Mouse (Mus musculus): ENCODE data around the gene Slc25a33. TPM values are rescaled to one million over a fixed set of nuclear protein-coding genes. Genes with fewer than 3 reads are reported as not detected.

Gene Slc25a33
- polyA plus RNA-seq, 1 experiment = 0.09 TPM

DNA sequence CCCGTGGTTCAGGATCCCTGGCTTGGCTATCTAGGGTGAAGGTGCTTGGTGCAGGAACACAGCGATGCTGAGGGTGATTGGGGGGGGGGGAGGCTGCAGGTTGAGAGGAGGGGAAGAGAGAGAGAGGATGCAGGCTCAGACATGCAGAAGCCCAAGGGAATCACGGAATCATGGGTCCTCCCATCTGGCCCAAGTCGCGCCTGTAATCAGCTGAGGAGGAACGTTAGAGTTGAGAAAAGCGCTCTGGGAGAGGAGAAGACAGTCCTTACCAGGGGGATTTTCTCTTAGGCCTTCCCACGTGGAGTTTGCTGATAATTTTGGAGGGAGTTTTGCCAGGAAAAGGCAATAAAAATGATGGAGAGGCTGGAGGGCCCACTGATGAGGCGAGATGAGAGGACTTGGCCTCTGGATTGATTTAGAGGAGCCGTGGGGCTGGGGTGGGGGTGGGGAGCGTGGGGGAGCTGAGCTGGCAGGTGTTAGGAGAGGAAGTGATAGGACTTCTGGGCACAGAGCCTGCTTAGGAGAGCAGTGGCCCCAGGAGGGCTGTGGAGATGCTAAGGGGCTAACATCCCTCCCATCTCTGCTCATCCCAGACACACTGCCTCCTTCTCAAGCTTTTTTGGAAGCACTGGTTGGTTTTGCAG, 34.6 kb upstream of the Slc25a33 start:
- Histone ChIP-seq H3K4me3 (replicated peaks) (no peak overlapping the region), H3K9me3 (ENCODE audit: control insufficient read depth, low read length) (peaks cover 10% of the 10 kb centered on the region), H3K4me1 (ENCODE audit: control insufficient read depth) (no peaks in the 10 kb centered on the region; the same call in 1 of the 2 replicates), H3K36me3 (ENCODE audit: control insufficient read depth) (no peaks in the 10 kb centered on the region), H3K27me3 (ENCODE audit: control insufficient read depth) (peaks cover 20% of the 10 kb centered on the region)
- TF ChIP-seq TAL1 (IDR thresholded peaks at IDR 0.05; ENCODE audit: low read length) (no peak), GATA1 (IDR thresholded peaks at IDR 0.05; ENCODE audit: low read length) (no peak)

DNA sequence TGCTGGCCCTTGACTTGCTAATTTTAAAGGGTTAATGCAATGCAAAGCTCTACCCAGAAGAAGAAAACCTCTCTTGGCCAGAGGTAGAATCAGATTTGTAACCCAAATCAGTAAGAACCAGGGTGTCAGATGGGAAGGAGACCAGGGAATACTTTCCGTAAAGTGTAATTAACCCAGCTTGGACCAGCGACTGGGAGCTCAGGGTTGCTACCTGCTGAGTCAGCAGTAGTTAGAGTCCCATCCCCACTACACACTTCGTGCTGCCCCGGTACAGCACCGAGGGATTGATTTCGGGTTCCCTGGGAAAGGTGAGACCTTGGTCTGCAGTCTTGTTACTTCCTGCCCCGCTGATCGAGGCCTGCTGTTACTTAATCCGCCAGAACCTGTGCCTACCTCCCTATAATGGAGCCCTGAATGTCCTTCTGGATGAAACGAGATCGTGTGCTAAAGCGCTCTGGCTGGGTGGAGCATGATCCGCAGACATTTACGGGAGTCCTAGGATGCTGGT, 34.0 kb upstream of the Slc25a33 start:
- TF ChIP-seq TAL1 (IDR thresholded peaks at IDR 0.05; ENCODE audit: low read length) (no peak), GATA1 (IDR thresholded peaks at IDR 0.05; ENCODE audit: low read length) (no peak)
- Histone ChIP-seq H3K4me1 (ENCODE audit: control insufficient read depth) (no peaks in the 10 kb centered on the region; the same call in 1 of the 2 replicates), H3K4me3 (replicated peaks) (no peak overlapping the region), H3K36me3 (ENCODE audit: control insufficient read depth) (no peaks in the 10 kb centered on the region), H3K9me3 (ENCODE audit: control insufficient read depth, low read length) (peaks cover 10% of the 10 kb centered on the region), H3K27me3 (ENCODE audit: control insufficient read depth) (peaks cover 20% of the 10 kb centered on the region)

DNA sequence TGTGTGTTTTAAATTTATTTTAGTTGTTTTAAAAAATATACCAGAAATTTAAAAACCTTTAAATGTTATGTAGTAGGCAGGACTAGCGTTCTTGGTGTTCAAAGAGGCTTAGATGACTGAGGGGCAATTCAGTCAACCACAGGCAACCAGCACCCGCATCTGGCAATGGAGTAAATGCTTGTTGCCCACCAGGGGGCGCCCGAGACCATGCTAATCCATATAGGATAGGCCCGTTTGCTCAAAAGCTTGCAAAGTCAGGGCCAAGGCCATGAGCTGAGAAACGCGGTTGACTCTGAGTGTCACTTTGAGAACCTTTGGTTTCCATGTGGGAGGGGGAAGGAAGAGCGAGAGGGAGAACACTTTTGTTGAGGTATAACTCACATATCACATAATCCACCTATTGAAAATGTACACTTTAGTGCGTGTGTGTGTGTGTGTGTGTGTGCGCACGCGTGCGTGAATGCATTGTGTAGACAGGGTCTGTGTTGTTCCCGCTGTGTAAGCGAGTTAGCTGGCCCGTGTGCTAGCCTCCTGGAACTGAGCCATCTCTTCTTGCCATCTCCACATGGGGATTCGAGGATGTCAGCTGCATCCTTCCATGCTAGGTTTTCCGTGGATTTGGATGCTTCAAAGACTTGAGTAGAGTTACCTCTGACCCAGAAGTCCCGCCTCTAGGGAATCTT, 32.8 kb upstream of the Slc25a33 start:
- Histone ChIP-seq H3K36me3 (ENCODE audit: control insufficient read depth) (no peaks in the 10 kb centered on the region), H3K4me1 (ENCODE audit: control insufficient read depth) (no peaks in the 10 kb centered on the region; the same call in 1 of the 2 replicates), H3K27me3 (ENCODE audit: control insufficient read depth) (peaks cover 20% of the 10 kb centered on the region), H3K4me3 (replicated peaks) (no peak overlapping the region), H3K9me3 (ENCODE audit: control insufficient read depth, low read length) (peaks cover 10% of the 10 kb centered on the region)
- TF ChIP-seq TAL1 (IDR thresholded peaks at IDR 0.05; ENCODE audit: low read length) = no peak
- TF ChIP-seq GATA1 (IDR thresholded peaks at IDR 0.05; ENCODE audit: low read length) = no peak

DNA sequence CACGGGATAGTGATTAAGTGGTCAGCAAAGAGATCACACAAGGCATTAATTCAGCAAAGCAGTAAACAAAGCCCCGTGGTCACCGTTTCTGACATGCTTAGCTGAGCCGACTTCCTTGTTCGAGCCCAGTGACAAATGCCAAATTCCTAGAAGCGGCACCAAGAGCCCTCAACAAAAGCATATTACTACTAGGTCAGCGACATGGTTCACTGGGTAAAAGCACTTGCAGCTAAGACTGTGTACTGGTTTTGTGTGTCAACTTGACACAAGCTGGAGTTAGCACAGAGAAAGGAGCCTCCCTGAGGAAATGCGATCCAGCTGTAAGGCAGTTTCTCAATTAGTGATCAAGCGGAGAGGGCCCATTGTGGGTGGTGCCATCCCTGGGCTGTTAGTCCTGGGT, 28.2 kb upstream of the Slc25a33 start:
- TF ChIP-seq GATA1 (IDR thresholded peaks at IDR 0.05; ENCODE audit: low read length) (no peak), TAL1 (IDR thresholded peaks at IDR 0.05; ENCODE audit: low read length) (no peak)

DNA sequence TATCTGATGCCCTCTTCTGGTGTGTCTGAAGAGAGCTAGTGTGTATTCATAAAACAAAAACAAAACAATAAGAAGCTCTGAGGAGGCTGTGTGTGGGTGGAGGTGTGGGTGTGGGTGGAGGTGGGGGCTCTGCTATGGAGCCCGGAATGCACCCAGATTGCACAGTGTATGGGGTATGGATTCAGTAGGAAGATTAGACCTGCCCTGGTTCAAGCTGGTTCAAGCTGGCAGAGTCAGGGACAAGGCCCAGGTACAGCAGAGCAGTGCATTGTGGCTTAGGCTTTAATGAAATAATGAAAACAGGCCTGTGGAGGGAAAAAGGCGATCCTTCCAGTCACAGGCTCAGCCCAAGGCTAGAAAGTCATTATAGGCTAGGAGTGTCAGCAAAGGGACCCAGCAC, 26.5 kb upstream of the Slc25a33 start:
- Histone ChIP-seq H3K4me3 (replicated peaks) (no peak overlapping the region), H3K27me3 (ENCODE audit: control insufficient read depth) (no peaks in the 10 kb centered on the region), H3K36me3 (ENCODE audit: control insufficient read depth) (no peaks in the 10 kb centered on the region), H3K4me1 (ENCODE audit: control insufficient read depth) (peaks cover 23% of the 10 kb centered on the region), H3K9me3 (ENCODE audit: control insufficient read depth, low read length) (peaks cover 2% of the 10 kb centered on the region; the same call in 1 of the 2 replicates)
- TF ChIP-seq TAL1 (IDR thresholded peaks at IDR 0.05; ENCODE audit: low read length) = no peak

More for the DNA sequence above, 28.2 kb upstream of the Slc25a33 start:
- Histone ChIP-seq H3K36me3 (ENCODE audit: control insufficient read depth) (no peaks in the 10 kb centered on the region), H3K27me3 (ENCODE audit: control insufficient read depth) (no peaks in the 10 kb centered on the region), H3K4me1 (ENCODE audit: control insufficient read depth) (peaks cover 9% of the 10 kb centered on the region), H3K9me3 (ENCODE audit: control insufficient read depth, low read length) (peaks cover 3% of the 10 kb centered on the region; the same call in 1 of the 2 replicates), H3K4me3 (replicated peaks) (no peak overlapping the region)

DNA sequence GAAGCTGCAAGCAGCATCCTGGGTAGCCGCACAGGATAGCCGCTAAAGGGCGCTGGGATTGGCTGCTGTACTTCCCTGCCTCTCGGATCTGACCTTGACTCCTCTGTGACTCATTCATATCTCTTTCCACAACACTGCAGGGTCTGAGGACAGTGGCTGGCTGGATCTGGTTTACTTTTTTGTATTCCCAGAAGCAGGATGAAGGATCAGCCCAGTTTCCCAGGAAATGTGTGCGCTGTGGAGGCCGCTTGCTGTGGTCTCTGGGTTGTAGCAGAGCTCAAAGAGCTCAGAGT, 26.0 kb upstream of the Slc25a33 start:
- H3K36me3 ChIP-seq (ENCODE audit: control insufficient read depth) = no peaks in the 10 kb centered on the region
- no peaks in the 10 kb centered on the region for H3K27me3 ChIP-seq (ENCODE audit: control insufficient read depth)
- TF ChIP-seq TAL1 (IDR thresholded peaks at IDR 0.05; ENCODE audit: low read length) (no peak), GATA1 (IDR thresholded peaks at IDR 0.05; ENCODE audit: low read length) (no peak)
- no peak overlapping the region for H3K4me3 ChIP-seq (replicated peaks)
- H3K9me3 ChIP-seq (ENCODE audit: control insufficient read depth, low read length) = no peaks in the 10 kb centered on the region
- H3K4me1 ChIP-seq (ENCODE audit: control insufficient read depth) = peaks cover 23% of the 10 kb centered on the region

DNA sequence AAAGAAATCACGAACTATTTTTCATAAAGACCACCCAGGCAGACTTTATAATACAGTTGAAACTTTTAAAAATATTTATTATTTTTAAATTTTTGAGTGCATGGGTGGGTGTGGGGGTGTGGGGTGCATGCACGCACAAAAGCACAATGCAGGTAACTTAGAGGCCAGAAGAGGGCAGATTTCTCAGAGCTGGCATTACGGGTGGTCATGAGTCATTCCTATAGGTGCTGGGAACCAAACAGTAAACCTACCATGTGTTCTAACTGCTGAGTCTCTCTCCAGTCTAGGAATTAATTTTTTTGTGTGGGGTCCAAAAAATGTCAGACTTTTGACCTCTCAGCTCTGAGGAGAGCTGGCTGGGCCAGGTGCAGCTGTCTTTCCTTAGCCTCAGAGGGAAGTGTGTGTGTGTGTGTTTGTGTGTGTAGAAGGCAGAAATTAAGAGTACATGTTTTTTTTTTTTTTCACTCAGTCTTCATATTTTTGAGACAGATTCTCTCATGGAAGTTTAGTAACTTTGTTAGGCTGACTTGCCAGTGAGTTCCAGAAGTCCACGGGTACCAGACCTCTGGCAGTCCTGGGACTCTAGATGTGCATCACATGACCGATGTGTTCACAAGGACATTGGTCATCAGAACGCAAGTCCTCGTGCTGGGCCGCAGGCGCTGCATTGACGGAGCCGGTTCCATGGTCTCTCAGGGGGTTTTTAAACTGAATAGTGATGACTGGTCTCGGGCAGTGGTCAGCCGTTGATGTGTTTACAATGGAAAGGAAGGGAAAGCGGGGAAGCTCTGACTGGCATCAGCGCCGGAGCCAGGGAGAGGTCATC, 25.5 kb upstream of the Slc25a33 start:
- H3K36me3 ChIP-seq (ENCODE audit: control insufficient read depth) = no peaks in the 10 kb centered on the region
- TF ChIP-seq TAL1 (IDR thresholded peaks at IDR 0.05; ENCODE audit: low read length) = no peak
- no peaks in the 10 kb centered on the region for H3K27me3 ChIP-seq (ENCODE audit: control insufficient read depth)
- peaks cover 26% of the 10 kb centered on the region for H3K4me1 ChIP-seq (ENCODE audit: control insufficient read depth)
- H3K4me3 ChIP-seq (replicated peaks) = no peak overlapping the region
- H3K9me3 ChIP-seq (ENCODE audit: control insufficient read depth, low read length) = no peaks in the 10 kb centered on the region

DNA sequence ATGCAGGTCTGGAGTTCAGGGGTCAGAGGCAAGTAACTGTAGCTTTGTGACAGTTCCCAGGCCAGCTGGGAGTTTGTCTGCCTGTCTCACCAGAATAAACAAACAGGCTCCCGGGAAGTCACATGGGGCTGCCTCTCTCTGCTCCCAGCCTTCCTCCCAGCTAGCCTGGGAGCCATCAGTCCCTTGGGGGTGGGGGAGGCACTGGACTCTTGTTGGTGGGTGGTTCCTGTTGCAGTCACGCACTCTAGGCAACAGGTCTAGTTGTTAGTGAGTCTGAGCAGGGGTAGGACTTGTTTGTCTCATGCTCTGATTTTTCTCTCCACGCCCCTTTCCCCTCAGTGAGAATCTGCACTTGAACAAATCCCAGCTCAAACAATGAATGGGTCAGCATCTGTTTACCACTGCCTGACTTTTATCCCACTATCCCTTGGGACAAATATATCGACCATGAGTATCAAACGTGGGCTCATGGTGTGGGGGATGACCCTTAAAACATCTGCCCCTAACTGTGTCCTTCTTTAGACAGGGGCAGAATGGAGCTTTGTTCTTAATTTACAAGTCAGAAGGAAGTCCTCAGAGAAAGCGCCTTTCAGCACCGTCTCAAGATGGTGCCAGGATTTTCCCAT, 24.7 kb upstream of the Slc25a33 start:
- TF ChIP-seq GATA1 (IDR thresholded peaks at IDR 0.05; ENCODE audit: low read length) (no peak), TAL1 (IDR thresholded peaks at IDR 0.05; ENCODE audit: low read length) (no peak)
- Histone ChIP-seq H3K27me3 (ENCODE audit: control insufficient read depth) (no peaks in the 10 kb centered on the region), H3K9me3 (ENCODE audit: control insufficient read depth, low read length) (no peaks in the 10 kb centered on the region), H3K4me3 (replicated peaks) (no peak overlapping the region), H3K4me1 (ENCODE audit: control insufficient read depth) (peaks cover 26% of the 10 kb centered on the region), H3K36me3 (ENCODE audit: control insufficient read depth) (no peaks in the 10 kb centered on the region)

DNA sequence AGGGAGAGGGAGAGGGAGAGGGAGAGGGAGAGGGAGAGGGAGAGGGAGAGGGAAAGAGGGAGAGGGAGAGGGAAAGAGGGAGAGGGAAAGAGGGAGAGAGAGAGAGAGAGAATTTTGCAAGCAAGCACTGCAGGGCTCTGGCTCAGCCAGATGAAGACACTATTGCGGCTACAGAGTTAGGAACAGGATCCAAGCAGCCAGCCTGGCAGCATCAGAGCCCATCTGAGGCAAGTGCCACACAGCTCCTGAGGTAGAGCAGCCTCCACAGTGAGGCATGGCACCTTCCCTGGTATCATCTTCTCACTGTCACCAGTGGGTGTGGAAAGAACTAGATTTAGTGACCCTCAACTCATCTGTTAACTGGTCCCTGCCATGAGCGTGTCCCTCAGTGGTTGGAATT, 24.0 kb upstream of the Slc25a33 start:
- Histone ChIP-seq H3K4me1 (ENCODE audit: control insufficient read depth) (peaks cover 26% of the 10 kb centered on the region), H3K4me3 (replicated peaks) (no peak overlapping the region), H3K36me3 (ENCODE audit: control insufficient read depth) (no peaks in the 10 kb centered on the region), H3K9me3 (ENCODE audit: control insufficient read depth, low read length) (no peaks in the 10 kb centered on the region), H3K27me3 (ENCODE audit: control insufficient read depth) (no peaks in the 10 kb centered on the region)
- TF ChIP-seq TAL1 (IDR thresholded peaks at IDR 0.05; ENCODE audit: low read length) (no peak), GATA1 (IDR thresholded peaks at IDR 0.05; ENCODE audit: low read length) (no peak)

Measured in erythroblast, embryonic 14.5 days (primary cell).